Mouse (Mus musculus): ENCODE data around the gene Lurap1l. TPM values are rescaled to one million over a fixed set of nuclear protein-coding genes. Genes with fewer than 3 reads are reported as not detected.

The Lurap1l gene
- total RNA-seq (2021) = 10 to 100 TPM in 1 of 2 experiments, 1 to 10 TPM in 1; 9.8 to 10.4 TPM
- long read RNA-seq, experiment 1, transcript Lurap1l-201 (2 exons, 3,066 nt) = major isoform, 38 of 39 reads
- long read RNA-seq, experiment 1, partial matches to known transcripts = 1 of 39 reads
- long read RNA-seq, experiment 1, other reads (novel, unspliced or antisense) = 0 of 39 reads
- long read RNA-seq, experiment 2, transcript Lurap1l-201 (2 exons, 3,066 nt) = major isoform, 28 of 29 reads
- long read RNA-seq, experiment 2, partial matches to known transcripts = 0 of 29 reads
- long read RNA-seq, experiment 2, other reads (novel, unspliced or antisense) = 1 of 29 reads

DNA sequence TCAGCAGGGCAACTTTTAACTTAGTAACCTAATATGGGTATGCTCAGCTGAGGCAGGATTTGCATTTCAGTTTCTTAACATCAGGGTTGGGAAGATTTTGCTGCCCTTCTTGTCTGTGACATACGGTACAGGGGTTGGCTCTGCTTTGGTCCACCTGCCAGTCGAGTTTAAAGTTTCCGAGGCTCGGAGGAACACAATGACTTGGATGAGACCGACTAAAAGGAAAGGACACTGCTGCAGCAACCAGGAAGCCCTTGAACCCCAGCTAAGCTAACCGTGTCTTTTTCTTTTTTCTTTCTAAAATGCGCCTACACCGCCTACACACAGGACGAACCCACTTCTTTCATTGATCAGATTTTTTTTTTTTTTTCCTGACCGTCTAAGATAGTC is at the start of gene Lurap1l:
Lurap1l (plus strand) TSS at position 166 of the 390 bp plus-strand sequence.
- peak; percentile 58 to 61 for DNase-seq (ENCODE audit: low spot score in 2 of 2)

GRCm38 (mm10) chr4:80862962-80863361 is 47.5 kb upstream of the Lurap1l start:
- no peak for DNase-seq (ENCODE audit: low spot score in 2 of 2)

DNA sequence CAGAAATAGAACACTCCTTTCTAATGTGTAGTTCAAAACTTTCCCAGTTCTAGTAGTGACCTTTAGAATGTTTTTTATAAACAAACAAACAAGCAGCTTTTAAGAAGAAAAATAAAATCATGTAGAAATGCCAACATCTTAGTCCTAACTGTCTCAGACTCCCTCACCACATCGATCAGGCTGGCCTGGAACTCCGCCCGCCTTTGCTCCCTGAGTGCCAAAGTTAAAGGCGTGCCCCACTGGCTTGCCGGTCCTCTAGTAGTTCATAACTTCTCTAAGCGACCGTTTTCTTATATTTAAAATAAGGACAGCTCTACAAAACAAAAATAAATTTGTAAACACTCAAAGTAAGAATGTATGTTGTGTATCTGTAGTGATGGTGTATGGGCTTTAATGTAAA is 46.5 kb upstream of the Lurap1l start:
- no peak for DNase-seq (ENCODE audit: low spot score in 2 of 2)

DNA sequence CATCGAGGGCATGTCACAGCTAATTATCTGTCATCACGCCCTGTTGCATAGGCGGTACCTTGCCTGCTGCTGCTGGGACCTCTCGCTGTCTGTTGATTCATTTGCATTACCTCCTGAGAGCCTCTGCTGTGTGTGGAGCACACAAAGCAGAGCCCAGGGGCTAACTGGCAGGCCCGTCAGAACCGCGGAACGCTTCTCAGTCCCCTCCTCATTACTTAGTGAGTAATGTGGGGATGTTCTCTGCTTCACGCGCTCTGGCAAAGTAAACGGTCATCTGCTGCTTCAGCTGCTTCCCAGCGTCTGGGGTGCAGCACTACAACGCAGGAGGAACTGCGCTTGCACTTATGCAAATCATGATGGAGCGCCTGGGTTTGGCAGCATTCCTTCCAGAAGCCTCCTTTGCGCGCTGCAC is 45.9 kb upstream of the Lurap1l start:
- peak; percentile 66 to 78 for DNase-seq (ENCODE audit: low spot score in 2 of 2)

DNA sequence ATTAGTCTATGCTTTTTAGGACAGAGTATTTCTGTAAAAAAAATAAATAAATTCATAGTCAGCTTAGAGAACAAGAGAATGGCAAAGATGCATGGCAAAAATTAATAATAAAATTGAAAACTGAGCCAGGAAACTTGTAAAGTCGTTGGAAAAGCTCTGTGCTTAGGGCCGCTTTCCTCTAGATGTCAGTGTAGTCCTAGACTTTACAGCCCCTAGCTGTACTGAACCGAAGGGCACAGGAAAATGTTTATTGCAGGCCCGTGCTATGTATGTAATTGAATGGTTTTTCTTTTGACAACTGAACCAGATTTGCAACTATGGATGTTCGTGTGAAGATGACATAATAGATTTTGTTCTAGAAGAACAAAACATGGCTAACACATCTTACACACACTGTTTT is 44.4 kb upstream of the Lurap1l start:
- peak; percentile 15 to 38 for DNase-seq (ENCODE audit: low spot score in 2 of 2)

DNA sequence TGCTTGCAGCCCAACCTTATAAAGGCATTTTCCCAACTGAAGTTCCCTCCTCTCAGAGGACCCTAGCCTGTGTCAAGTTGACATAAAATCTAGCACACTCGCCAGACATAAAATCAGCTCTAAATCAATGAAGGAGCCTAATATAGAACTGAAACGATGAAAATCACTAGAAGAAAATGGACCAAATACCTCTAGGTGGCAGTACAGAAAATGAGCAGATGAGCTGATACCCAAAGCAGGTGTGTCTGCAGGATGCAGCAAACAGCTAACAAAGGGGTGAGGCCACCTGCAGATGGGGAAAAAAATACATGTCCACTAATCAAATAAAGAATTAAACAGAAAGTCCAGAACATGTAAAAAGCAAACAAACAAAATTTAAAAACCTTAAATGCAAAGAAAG is 40.8 kb upstream of the Lurap1l start:
- DNase-seq (ENCODE audit: low spot score in 2 of 2) = no peak

GRCm38 (mm10) chr4:80872847-80873644 is 37.4 kb upstream of the Lurap1l start:
- DNase-seq (ENCODE audit: low spot score in 2 of 2) = no peak

- no peak for DNase-seq (ENCODE audit: low spot score in 2 of 2)
Measured at GRCm38 (mm10) chr4:80874121-80874859, 36.2 kb upstream of the Lurap1l start.

DNA sequence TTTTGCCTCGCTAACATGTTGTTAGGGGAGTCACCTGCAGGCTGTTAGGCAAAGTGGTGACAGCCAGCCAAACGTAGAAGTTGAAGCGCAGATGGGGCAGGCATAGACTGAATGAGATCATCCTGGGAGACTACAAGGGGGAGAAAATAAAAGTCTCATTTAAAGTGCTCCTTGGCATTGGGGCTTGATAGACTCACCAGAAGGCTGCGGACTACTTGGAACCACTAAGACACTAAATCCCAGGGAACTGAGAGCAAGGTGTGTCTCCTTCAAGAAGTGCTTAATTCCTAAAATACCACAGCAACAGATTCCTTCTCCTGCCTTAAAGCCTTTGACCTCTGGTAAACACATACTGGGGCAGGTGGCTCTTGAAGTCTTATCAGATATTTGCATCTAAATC is 35.4 kb upstream of the Lurap1l start:
- DNase-seq (ENCODE audit: low spot score in 2 of 2) = no peak

GRCm38 (mm10) chr4:80881996-80882599 is 28.3 kb upstream of the Lurap1l start:
- no peak for DNase-seq (ENCODE audit: low spot score in 2 of 2)

- no peak for DNase-seq (ENCODE audit: low spot score in 2 of 2)
Measured at GRCm38 (mm10) chr4:80886631-80887030, 23.8 kb upstream of the Lurap1l start.

DNA sequence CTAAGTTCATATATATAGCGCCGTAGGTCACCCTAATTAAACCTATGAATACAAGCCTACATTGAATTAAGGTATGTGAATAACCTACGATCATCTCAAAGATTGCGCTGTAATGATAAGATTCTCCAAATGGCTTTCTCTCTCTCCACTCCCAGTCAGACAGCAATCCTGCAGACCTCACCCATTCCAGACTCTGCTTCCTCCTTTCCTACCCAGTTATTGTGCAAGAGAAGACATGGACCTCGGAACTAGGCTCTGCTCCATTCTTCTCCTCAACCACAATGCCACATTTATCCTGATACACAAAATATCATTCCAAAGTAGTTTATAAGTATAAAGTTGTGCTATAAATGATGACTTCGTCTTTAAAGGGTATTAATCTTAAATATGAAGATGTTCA is 19.4 kb upstream of the Lurap1l start:
- no peak for DNase-seq (ENCODE audit: low spot score in 2 of 2)

- DNase-seq (ENCODE audit: low spot score in 2 of 2) = no peak
Measured at GRCm38 (mm10) chr4:80895278-80895894, 15.1 kb upstream of the Lurap1l start.

GRCm38 (mm10) chr4:80906726-80907125 is 3.7 kb upstream of the Lurap1l start:
- no peak for DNase-seq (ENCODE audit: low spot score in 2 of 2)

DNA sequence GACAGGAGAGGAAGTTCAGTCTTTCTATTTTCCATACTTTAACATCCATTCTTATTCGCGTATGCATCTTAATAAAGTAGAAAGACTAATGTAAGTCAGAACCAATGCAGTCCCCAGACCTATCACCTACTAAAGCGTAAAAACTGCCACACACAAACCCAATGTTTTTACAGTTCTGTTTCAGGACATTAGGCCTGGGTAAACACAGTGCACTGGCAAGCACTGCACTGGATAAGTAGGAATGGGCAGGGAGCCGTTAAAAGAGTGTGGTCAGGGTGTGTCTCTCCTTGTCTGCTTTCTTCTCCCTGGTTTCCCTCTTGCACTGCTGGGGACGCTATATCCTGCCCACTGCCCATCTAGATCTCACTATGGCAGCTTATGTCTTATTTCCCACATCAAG is 2.5 kb upstream of the Lurap1l start:
- DNase-seq (ENCODE audit: low spot score in 2 of 2) = no peak

DNA sequence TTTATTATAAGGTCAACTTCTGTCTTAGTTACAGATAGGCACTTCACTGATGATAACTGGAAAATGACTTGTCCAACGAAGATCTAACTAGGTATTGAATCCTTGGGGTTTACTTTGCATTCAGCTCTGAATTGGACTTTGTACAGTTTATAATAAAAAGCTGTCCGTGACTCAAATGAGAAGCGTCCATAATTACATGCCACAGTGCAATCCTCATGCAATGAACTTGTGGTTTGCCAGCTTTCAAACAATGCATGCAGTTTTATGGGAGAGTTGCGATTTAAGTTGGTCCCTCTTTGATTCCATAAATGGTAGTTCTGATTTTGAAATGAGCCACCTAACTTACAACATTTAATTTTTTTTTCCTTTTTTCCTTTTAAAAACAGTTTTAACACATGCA is 1.5 kb upstream of the Lurap1l start:
- no peak for DNase-seq (ENCODE audit: low spot score in 2 of 2)

- peak; percentile 34 to 59 for DNase-seq (ENCODE audit: low spot score in 2 of 2)
Measured at GRCm38 (mm10) chr4:80910871-80911701, 640 bp downstream of the Lurap1l start.

GRCm38 (mm10) chr4:80911706-80912540 is 1.5 kb downstream of the Lurap1l start:
- DNase-seq (ENCODE audit: low spot score in 2 of 2) = peak; percentile 61 to 82

GRCm38 (mm10) chr4:80915211-80915610 is 4.8 kb downstream of the Lurap1l start:
- no peak for DNase-seq (ENCODE audit: low spot score in 2 of 2)
